Mouse (Mus musculus) thymus, postnatal 14 days (tissue): Measurements from ENCODE around the gene Zfp991.
"Not testable (repeated sequence)": the region's sequence is repeated elsewhere in the genome, so short reads cannot be mapped to it uniquely, and the experiment has no call there.

Experiments
- DNase-seq: peaks from one replicate; pipeline ENCODE4 v3.0.0; 2021

Gene Zfp991

DNA sequence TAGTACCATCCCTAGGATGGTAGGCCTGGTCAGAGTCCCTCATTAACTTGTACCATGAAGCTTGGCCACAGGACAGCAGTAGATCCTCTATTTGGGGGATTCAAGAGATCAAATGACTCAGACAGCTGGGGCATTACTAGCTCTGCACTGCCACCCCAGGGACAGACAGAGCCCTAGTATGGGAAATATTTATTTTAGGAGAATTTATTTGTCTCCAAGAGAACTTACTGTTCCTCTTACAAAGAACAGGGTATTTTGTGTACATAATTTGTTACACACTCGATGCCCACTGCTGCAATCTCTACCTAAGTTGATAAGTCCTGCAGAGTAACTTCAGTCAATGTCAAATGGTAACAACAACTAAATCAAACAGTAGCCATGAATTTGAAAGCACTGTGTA lies 55.0 kb downstream of the Zfp991 start:
- DNase-seq, result not testable (repeated sequence)

DNA sequence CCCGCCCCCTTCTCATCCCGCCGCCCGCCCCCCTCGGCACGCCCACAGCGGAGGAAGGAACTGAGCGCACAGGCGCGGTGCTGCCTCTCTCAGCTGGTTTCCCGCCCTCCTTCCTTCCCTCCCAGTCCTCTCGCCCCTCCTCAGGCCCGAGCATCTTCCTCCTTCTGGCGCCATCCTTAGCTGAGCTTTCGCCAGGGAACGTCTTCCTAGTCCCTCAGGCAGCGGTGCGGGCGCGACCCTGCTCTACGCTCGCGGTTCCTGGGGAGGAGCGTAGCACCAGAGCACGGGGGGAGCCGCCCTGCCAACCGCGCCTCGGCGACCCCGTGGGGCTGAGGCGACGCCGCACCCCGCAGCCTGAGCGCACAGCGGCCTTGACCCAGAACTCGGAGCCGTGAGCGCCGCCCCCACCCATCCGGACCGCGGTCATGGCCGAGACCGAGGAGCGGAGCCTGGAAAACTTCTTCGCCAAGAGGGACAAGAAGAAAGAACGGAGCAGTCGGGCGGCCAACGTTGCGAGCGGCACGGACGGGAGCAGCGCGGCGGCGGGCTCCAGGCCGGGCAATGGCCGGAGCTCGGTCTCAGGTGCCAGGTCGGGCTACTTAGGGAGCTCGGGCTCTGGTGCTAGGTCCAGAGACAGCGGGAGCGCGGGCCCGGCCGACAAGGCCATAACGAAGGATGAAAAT lies 55.6 kb downstream of the Zfp991 start:
- DNase-seq, result not testable (repeated sequence)

- DNase-seq, result not testable (repeated sequence)
Observed at GRCm38 (mm10) chr4:147195186-147195585, 63.3 kb downstream of the Zfp991 start.

DNA sequence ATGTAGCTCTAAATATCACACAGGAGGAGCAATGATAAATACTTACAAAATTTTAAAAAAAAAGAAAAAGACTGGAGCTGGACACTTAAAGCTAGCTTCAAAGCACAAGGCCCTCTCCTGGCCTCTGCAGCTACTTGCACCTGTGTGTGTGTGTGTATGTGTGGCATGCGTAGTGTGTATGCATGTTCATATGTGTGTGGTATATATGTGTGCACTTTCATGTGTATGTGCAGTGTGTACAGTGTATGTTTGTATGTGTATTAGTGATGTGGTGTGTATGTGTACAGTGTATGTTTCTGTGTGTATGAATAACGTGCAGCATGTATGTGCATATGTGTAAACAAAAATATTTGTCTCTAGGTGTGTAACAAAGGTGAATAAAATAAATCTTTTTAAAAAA lies 65.4 kb downstream of the Zfp991 start:
- DNase-seq, result not testable (repeated sequence)

DNA sequence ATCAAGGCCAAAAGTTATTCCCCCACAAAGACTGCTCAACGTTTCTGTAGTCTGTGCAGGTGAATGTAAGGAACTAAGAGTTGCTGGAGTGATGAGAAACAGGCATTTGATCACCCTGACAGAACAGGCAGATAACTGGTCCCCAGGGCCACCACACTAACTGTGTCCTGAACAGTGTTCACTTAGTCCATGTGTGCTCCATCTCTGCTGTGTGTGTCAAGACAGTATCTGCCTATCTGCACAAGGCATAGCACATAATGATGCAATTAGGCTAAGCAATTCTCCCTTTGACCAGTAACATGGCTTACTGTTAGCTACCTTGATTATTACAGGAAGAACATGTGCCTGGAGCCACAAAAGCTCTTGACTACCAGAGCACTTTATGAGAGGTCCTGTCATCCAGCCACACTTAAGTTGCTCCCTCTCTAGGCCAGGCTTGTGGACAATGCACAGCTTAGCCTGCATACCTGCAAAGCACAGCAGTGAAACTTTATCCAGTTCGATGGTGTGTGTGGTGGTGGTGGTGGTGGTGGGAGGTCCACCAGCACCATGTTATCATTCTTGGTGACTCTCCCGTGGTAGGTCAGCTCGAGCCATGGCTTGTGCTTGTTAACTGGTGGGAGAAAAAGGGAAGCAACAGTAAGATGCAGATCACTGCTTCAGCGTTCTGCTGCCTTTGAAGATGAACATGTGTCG lies 67.4 kb downstream of the Zfp991 start:
- DNase-seq, result not testable (repeated sequence)

- not testable (repeated sequence) for DNase-seq
Observed at GRCm38 (mm10) chr4:147201920-147202660, 70.3 kb downstream of the Zfp991 start.

DNA sequence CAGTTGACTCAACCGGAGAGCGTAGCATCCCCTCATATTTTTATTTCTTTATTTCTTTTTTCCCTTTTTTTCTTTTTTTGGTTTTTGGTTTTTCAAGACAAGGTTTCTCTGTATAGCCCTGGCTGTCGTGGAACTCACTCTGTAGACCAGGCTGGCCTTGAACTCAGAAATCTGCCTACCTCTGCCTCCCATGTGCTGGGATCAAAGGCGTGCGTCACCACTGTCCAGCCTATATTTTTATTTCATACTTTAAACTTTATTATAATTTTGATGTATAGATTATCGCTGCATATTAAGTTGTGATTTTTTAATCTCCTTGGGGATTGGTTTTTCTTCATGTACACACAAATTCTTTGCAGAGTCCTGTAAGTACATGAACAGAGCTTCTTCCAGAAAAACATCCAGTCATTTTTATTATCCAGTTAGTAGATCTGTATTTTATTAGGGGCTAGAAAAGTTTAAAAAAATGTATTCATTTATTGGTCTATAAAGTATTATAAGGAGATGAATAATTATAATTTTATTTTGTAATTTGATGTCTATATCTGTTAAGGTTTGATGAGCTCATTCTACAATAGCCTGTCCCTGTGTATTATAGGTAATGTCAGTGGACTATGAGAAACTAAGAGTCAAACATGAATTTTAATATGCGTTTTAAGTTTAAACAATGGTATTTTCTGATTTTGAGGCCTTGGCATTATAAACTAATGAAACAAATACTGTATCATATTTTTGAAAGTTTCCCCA lies 80.5 kb downstream of the Zfp991 start:
- not testable (repeated sequence) for DNase-seq

GRCm38 (mm10) chr4:147214233-147214632 lies 82.4 kb downstream of the Zfp991 start:
- not testable (repeated sequence) for DNase-seq

DNA sequence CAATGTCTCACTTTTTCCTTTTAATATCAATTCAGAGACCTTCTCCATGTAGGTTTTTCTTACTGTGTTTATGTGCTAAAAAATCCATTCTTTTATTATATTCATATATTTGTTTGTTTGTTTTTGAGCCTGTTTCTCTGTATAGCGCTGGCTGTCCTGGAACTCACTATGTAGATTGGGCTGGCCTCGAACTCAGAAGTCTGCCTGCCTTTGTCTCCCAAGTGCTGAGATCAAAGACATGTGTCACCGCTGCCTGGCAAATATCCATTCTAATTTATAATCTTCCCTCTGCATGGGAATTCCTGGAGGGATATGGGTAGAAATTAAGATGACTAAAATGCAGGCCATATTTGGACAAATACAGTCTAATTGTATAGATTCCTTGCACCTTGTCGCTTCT lies 85.8 kb downstream of the Zfp991 start:
- not testable (repeated sequence) for DNase-seq

DNA sequence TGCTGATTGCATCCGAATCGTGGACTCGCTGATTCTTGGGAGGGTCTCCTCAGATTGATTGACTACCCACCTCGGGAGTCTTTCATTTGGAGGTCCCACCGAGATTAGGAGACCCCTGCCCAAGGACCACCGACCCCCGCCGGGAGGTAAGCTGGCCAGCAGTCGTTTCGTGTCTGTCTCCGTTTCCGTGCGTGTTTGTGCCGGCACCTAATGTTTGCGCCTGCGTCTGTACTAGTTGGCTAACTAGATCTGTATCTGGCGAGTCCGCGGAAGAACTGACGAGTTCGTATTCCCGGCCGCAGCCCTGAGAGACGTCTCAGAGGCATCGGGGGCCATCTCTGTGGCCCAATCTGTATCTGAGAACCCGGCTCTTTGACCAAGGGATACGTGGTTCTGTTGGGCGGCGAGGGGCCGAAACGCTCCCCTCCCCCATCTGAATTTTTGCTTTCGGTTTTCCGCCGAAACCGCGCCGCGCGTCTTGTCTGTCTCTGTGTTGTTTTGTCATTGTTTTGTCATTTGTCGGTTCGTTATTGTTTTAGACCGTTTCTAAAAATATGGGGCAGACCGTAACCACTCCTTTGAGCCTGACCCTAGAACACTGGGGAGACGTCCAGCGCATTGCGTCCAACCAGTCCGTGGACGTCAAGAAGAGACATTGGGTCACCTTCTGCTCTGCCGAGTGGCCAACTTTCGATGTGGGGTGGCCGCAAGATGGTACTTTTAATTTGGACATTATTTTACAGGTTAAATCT lies 87.7 kb downstream of the Zfp991 start:
- DNase-seq, result not testable (repeated sequence)

DNA sequence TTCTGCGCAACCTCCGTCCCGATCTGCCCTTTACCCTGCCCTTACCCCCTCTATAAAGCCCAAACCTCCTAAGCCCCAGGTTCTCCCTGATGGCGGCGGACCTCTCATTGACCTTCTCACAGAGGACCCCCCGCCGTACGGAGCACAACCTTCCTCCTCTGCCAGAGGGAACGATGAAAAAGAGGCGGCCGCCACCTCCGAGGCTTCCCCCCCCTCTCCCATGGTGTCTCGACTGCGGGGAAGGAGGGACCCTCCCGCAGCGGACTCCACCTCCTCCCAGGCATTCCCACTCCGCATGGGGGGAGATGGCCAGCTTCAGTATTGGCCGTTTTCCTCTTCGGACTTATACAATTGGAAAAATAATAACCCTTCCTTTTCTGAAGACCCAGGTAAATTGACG lies 88.4 kb downstream of the Zfp991 start:
- DNase-seq, result not testable (repeated sequence)

GRCm38 (mm10) chr4:147222021-147222420 lies 90.2 kb downstream of the Zfp991 start:
- DNase-seq, result not testable (repeated sequence)

- DNase-seq, result not testable (repeated sequence)
Observed at GRCm38 (mm10) chr4:147223778-147224435, 92.1 kb downstream of the Zfp991 start.

GRCm38 (mm10) chr4:147225616-147226015 lies 93.8 kb downstream of the Zfp991 start:
- DNase-seq, result not testable (repeated sequence)

DNA sequence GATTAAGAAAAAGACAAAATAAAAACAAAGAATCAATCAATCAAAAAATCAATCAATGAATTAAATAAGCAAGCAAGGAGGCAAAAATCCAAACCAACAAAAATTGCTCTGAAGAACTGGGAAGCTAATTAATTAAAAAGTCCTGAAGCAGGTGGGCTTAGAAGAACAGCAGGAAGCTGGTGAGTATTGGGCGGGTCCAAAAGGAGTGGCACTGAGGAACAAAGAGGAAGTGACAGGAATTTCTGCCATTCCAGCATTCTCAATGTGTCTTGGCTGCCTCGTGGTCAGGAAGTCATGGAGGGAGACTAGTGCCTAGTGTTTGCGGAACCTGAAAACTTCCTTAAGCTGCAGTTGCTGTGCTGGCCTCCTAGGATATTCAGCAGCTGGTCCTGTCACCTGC lies 98.2 kb downstream of the Zfp991 start:
- not testable (repeated sequence) for DNase-seq
